Mouse (Mus musculus) brain, embryonic 14.5 days (tissue): ENCODE data around the gene 2610001J05Rik.

Source experiments
- CTCF ChIP-seq: fragments of 200-500 bp; IDR thresholded peaks from 2 replicates; pipeline ENCODE4 v1.5.1; 2012; ENCODE audit warnings: inconsistent platforms, mild to moderate bottlenecking, moderate library complexity, borderline replicate concordance; ENCODE audit not compliant: insufficient read depth, insufficient read length; ENCODE audit errors: extremely low read depth
- POLR2A ChIP-seq: fragments of 200-500 bp; IDR thresholded peaks from 2 replicates; pipeline ENCODE4 v1.6.1; 2012; ENCODE audit warnings: mild to moderate bottlenecking, inconsistent platforms, borderline replicate concordance; ENCODE audit not compliant: poor library complexity, insufficient read depth, insufficient read length, severe bottlenecking; ENCODE audit errors: extremely low read depth

DNA sequence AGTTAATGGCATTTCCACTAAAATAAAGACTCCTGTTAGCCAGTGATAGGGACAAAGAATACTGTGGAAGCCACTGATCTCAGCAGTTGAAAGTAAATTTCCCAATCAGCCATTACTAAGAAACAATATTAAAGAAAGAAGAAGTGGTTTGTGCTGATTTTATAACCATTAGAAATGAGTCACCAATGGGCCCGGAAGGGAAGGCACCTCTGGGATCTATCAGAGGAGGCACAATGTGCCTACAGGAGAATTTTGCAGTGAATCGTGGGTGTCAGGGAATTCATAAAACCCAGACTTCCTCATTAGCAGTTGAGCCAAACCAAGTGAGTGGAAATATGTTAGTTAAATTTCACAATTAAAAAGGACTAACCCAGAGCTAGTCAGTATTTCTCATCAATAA, 2.6 kb upstream of the 2610001J05Rik start:
- TF ChIP-seq POLR2A (no peak), CTCF (no peak)
